Mouse (Mus musculus): ENCODE data around the gene Sorcs2.
A peak's percentile ranks its signal among the peaks of the same experiment; 100 is the strongest.

Sorcs2 gene

DNA sequence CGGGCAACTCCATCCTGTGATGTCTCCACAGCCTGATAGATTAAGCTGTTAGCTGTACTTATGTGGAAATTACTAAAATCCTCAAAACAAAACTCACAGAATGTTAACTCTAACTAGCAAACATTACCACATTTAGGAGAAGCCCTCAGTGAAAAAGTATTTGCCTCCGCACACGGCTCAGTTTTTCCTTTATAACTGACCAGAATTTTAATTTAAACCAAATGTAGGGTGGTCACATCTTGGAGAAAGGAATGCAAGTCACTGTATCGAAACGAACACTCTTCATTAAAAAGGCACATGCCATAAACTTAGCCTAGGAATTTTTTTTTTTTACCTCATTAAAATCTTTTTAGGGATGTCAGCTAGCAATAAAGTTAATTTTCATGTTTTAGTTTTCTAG lies 417.4 kb downstream of the Sorcs2 start:
- no peak for DNase-seq

DNA sequence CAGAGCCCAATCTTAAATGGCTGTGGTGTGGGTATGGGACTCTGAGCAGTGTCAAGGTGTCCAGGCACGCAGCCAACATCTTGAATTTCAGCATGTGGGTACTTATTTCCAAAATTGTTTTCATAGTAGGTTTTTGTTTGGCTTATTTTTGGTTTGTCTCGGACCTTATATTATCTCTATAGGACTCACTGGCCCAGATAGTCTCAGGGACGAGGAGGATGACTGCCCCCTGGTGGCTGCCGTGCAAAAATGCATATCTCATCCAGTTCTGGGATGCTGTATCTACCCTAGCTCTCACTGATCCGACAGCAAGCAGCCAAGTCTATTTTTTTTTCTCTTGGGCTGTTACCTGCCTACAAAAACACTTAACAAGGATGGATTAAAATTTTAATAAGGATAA lies 422.3 kb downstream of the Sorcs2 start:
- peak; percentile 41 to 58 for DNase-seq

DNA sequence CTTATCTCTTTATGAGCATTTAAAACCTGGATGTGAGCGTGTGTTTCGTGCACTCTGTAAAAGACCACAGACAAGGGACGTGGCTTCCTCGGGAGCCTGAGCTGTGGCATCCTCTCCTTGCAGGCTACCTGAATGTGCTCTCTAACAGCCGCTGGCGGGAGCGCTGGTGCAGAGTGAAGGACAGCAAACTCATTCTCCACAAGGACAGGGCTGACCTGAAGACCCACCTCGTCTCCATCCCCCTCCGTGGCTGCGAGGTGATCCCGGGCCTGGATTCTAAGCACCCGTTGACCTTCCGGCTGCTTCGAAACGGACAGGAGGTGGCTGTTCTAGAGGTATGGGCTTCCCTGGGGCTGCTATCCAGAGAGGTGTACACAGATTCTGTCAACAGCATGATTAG lies 423.7 kb downstream of the Sorcs2 start:
- no peak for DNase-seq

DNA sequence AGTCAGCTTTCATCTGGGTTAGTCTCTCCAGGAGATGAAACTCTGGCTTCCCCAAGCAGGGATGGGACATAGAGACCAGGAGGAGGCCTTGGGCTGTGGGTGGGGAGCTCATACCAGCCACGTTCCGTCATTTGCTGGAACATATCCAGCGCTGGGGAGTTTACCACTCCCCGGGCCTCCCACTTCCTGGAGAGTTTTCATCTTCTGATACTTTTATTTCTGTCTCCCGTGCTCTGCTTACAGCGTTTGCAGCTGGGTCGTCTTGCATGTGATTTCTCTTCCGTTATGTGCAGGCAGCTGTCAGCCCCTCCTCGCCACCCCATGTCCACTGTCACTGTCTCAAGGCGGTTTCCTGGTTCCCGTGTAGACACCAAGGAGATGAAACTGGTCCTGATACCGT lies 424.1 kb downstream of the Sorcs2 start:
- peak; percentile 86 to 88 for DNase-seq

DNA sequence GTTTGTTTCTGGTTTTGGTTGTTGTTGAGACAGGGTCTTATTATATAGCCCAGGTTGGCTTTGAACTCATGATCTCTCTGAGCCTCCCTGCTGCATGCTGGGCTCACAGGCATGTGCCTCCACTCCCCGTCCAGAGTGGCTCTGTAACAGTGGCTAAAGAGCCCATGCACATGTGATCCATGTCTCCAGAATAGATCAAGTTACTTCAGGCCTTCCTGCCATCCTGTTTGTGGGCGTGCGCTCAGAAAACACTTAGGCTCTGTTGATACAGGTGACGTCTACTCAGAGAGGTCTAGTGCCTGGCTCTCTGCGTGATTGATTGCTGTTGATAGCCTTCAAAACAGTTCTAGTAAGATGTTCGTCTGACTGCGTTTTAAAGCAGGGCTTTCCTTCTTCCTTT lies 425.2 kb downstream of the Sorcs2 start:
- DNase-seq = no peak

DNA sequence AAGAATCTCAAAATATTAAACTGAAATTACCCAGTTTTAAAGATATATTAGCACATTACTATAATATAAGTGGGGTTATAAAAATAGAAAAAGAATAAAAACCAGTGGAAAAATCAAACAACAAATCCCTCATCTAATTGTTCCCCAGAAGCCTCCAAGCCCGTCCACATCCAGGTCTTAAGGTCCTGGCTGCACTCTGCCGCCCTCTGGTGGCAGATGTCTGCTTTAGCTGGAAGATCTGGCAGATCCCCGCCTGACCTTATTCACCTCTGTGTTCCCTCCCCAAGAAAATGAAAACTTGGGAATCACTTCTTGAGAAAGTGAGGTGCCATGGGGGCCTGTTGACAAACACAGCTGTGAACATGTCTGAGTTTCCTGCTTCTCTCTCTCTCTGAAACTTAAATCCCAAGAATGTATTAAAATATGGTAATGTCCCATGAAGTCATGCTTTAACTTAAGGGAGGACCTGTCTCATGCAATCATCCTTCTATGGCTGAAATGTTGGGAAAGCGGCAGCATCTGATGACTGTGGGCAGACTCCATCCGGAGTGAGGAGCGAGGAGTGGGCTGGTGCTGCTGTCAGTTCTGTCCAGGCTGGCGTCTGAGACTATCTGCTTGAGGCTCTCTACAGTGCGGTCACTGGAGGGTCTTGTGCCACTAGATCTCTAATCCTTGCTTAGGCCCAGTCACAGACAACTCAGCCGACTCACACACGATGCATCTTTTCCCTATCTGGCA lies 425.9 kb downstream of the Sorcs2 start:
- DNase-seq = peak; percentile 76 to 81

DNA sequence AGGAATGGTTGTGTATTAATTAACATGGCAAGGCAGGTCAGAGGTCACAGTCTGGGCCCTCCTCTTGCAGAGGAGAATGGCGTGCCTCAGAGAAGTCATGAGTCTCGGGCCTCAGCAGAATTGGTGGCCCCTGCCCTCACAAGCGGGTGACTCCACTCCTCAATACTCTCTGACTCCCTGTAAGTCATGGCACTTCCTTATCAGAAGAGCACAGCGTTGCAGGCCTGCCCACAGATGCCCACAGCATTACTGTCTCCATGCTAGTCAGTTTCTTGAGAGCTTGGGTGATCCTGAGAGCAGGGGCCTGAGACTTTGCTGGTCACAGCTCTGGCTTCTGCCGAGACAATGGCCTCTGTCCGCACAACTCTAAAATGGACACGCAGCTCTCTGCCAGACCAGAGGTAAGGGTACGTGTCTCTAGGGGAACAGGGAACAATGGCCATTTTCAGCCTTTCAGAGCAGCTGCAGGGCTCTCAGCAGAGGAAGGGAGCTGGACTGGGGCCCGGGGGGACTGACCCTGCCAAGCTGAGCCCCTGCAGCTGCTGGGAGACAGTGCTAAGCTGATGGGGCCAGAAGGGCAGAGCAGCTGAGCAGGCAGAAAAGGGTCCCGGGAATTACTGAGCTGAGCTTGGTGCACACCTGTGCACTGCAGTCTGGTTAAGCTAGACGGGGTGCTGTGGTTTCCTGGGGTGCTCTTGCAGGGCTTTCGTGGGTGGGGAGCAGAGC lies 427.4 kb downstream of the Sorcs2 start:
- DNase-seq = peak; percentile 55 to 61

DNA sequence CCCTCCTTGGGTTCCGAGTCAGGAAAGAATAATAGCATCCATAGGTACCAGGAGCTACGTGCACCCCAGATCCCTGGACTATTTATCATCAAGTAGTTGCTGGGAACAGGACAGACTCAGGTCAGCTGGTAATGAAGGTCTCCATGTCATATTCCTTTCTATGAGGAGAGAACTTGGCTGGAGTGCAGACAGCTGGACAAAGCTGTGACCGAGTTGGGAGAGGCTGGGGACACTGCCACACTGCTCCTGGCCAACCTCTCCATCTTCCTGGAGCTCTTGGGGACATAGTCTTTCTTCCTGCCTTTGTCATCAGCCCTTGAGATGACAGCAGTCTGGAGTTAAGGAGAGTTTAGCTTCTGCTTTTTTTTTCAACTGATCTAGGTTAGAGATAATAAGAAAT lies 428.1 kb downstream of the Sorcs2 start:
- no peak for DNase-seq
